Mouse (Mus musculus): ENCODE data around the gene Thra.
A peak's percentile ranks its signal among the peaks of the same experiment; 100 is the strongest.

DNA sequence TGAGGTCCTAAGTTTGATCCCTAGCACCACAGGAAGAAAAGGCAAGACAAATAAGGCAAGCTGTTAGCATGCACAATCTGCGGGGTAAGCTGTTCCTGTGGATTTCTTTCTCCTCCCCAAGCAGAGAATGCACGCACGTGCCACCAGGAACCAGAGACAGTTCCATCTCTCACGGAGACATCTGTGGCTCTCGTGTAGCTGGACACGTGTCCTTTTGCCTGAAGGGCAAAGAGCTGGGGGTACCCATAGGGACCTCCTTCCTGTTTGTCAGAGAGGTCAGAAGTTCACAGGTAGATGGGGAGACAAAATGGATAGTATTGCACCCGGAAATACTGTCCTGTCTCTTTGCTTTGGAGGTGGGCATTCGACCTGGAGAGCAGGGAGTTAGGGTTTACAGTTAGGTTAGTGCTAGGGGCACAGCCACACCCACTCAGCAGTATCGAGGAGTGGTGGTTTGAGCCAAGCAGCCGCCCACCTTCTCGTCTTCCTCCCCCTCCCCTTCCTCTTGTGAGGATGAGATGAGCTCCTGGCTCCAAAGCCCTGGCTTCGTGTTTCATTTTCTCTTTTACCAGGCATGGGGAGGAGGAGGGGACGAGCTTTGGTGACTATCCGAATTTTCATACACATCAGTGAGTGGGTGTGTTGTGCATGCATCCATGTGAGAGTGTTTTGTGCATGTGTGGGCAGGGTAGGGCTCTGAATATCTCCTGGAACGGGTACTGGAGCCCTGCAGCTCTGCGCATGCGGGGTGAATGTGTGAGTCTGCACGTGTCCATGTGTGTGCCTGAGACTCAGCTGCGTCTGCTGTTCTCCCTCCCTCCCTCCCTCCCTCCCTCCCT lies 6.6 kb downstream of the Thra start:
- TF ChIP-seq EP300 (IDR thresholded peaks at IDR 0.05; ENCODE audit: low read depth in 1 of 2, low read length in 2 of 2) (no peak; a peak in 2 of 4 replicates), MYB (IDR thresholded peaks at IDR 0.05; ENCODE audit: low read depth, low read length) (no peak), USF2 (IDR thresholded peaks at IDR 0.05; ENCODE audit: borderline replicate concordance in 1 of 2, insufficient read depth in 1 of 2, low read depth in 1 of 2, low read length in 2 of 2) (no peak), CTCF (IDR thresholded peaks at IDR 0.05 in 2 of 3, conservative IDR thresholded peaks at IDR 0.05 in 1 of 3; ENCODE audit: control insufficient read depth in 1 of 3, insufficient read depth in 1 of 3, low read depth in 2 of 3, low read length in 3 of 3, poor library complexity in 1 of 3, severe bottlenecking in 1 of 3) (no peak), KAT2A (conservative IDR thresholded peaks at IDR 0.05; ENCODE audit: low read depth, low read length) (no peak), BHLHE40 (IDR thresholded peaks at IDR 0.05; ENCODE audit: borderline replicate concordance, low read depth, low read length) (peak; percentile 96), ZNF384 (IDR thresholded peaks at IDR 0.05; ENCODE audit: low read depth, low read length) (no peak), JUND (IDR thresholded peaks at IDR 0.05; ENCODE audit: low read depth, low read length) (0 out of 2 replicates have a peak, but pooled peaks have one; percentile 27), POLR2A (IDR thresholded peaks at IDR 0.05; ENCODE audit: control insufficient read depth in 1 of 2, insufficient read depth in 1 of 2, low read depth in 1 of 2, low read length in 2 of 2, poor library complexity in 1 of 2) (peak; percentile 39 to 78; a peak in 3 of 4 replicates), GATA1 (IDR thresholded peaks at IDR 0.05; ENCODE audit: low read depth, low read length) (no peak), UBTF (IDR thresholded peaks at IDR 0.05; ENCODE audit: borderline replicate concordance, insufficient read depth, low read depth, low read length) (0 out of 2 replicates have a peak, but pooled peaks have one; percentile 50), RCOR1 (IDR thresholded peaks at IDR 0.05; ENCODE audit: low read depth, low read length) (0 out of 2 replicates have a peak, but pooled peaks have one; percentile 7), ZMIZ1 (IDR thresholded peaks at IDR 0.05; ENCODE audit: low read depth, low read length) (peak; percentile 39)

Data from MEL (cell line).